Mouse (Mus musculus) neural tube, embryonic 10.5 days (tissue): Measurements from ENCODE around the gene Dmrtc1a.
"Not testable (repeated sequence)": the region's sequence is repeated elsewhere in the genome, so short reads cannot be mapped to it uniquely, and the experiment has no call there.

Source experiments
- DNase-seq: peaks from one replicate; pipeline ENCODE4 v3.0.0-alpha.2; 2017; ENCODE audit warnings: low spot score; ENCODE audit errors: extremely low spot score

Gene Dmrtc1a

DNA sequence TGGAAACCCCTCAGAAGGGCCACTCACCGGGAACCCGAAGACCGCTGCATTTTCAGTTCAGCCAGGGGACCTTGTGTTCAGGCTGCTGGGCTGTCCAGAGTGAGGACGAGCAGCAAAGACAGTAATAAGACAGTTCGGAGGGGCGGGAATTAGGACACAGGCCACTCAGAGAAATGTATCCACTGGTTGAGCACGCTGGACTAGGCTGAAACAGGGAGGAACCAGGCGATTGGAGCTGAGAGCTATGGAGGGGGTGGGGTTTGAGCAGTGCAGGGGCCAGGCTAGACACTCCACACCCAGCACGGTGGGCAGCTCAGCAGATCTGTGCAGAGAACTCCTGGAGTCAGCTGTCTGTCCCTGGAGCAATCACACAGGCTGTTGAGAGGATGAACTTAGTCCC, at the start of gene Dmrtc1a, which contains the start of gene 1700011M02Rik:
TSS of gene Dmrtc1a (minus strand) at position 101 of the 400 bp plus-strand sequence.
TSS of gene 1700011M02Rik (plus strand) at position 319 of the 400 bp plus-strand sequence.
- DNase-seq, result not testable (repeated sequence)

DNA sequence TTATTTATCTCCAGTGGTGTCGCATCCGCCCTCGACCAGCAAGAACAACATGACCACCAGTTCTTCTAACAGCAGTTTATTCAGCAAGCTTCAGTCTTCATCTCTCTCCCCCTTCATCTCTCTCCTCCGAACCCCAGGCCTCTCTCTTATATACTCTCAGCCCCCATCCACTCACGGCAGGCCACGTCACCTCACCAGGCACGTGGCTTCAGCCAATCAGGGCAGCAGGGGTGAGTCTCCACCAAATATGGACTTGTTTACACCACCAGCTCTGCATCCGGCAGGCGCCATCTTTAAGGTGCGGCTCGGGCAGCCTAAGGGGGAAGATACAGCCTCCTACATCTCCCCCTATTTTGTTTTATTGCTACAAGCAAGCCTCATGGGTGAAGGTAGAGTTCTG, 41.6 kb upstream of the Dmrtc1a start:
- DNase-seq, result not testable (repeated sequence)

DNA sequence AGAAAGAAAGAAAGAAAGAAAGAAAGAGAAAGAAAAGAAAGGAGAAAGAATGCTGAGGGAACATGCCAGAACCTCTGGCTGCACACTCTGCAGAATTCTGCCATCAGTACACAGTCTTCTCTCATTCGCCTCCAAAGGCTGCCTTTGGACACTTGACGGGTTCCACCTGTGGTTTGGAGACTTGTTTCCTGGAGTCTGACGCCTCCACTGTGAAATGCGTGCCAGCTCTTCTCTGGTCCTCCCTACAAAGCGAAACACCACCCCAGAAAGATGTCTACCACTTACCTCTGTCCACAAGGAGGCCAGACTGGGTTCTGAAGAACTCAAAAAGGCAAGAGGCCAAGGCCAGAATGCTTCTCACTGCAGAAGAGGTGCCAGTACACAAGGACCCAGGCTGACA, 28.3 kb upstream of the Dmrtc1a start:
- no peak for DNase-seq

DNA sequence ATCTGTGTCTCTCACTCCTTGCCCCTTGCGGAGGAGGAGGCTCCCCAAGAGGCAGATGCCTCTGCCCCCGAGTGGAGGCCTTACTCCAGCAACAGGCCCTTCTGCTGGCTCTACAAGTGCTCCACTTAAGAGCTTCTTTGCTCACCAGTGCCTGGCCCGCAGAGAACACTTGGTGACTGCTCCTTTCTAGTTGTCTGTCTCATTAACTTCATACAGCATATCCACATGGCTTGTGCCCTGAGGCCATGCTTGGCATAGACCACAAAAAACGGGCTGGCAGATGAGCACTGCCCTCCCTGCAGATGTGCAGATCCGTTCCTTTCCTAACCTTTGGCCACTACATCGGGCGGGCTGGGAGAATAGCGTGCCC, 25.9 kb upstream of the Dmrtc1a start:
- no peak for DNase-seq

DNA sequence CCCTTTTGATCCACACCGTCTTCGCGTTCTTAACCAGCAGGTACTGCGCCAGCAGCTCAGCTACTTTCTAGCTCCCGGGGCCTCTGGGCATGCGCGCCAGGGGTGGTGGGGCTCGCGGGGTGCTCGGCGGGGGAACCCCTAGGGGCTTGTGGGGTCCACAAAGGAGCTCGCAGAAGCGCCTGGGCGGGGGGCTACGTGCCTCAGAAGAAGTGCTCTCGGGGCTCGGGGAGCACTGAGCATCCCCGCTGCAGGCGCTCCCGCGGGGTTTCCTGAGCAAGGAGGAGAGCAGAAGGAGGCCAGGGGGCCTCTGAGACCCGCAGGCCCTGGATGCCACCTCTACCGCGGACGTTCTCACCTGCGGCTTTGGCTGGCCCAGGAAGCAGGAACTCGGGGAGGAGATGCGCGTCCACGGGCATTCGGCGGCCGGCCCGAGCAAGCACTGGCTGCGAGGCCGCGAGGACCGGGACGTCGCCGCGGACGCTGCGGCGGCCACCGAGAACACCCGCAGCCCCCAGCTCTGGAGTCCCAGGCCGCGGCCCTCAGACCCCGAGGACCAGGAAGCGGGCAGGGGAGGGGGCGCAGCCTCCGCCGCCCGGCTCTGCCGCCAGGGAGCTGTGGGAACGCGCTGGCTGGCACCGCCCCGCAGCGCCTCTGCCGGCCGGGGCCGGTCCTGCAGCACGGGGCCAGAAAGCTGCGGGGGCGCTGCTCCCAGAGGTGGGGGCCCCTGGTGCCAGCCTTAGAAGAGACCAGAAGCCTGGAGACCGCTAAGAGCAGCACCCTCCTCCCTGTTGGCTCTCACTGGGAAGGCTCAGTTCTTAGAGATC, 25.3 kb upstream of the Dmrtc1a start:
- DNase-seq, result peak; percentile 58

DNA sequence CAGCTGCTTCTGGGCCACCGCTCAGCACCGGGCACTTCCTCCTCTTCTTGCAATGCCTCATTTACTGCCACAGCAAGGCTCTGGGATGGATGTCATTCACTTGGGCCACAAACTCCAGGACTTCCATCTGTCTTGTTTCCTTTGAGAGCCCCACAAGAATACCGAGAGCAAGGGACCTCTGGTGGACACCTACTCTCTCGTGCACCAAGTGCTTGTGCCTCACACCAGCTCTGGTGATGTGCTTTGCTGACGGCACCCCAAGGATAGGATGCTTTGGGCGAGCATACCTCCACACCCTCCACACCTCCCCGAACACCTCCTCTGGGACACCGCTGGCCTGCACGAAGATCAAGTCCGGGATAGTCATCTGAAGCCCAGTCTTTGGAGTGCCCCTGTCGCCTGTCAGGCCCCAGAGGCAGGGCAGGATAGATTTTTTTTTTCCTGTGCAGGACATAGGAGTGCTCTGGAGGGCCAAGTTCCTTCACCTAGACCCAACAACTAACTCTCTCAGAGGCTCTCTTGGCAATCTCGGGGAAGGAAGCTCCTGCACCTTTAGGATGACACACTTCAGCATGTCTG, 24.6 kb upstream of the Dmrtc1a start:
- DNase-seq, result no peak

DNA sequence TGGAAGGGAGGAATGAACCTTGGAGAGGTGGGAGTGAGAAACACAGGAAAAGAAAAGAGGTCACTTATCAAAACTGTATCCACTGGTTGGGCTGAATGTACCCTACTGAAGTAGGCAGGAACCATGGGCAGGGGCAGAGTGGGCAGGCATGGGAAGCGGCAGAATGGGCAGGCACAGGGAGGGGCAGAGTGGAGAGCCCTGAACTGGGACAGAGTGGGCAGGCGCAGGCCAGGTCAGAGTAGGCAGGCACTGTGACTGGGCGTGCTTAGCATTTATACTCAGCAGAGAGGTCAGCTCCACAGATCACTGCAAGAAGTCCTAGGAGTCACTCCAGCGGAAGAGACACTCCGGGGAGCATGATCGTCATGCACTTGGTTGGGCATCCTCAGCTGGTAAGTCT, 19.6 kb upstream of the Dmrtc1a start, which contains the start of gene 1700018G05Rik:
TSS of gene 1700018G05Rik (plus strand) at position 301 of the 400 bp plus-strand sequence.
- DNase-seq, result not testable (repeated sequence)

DNA sequence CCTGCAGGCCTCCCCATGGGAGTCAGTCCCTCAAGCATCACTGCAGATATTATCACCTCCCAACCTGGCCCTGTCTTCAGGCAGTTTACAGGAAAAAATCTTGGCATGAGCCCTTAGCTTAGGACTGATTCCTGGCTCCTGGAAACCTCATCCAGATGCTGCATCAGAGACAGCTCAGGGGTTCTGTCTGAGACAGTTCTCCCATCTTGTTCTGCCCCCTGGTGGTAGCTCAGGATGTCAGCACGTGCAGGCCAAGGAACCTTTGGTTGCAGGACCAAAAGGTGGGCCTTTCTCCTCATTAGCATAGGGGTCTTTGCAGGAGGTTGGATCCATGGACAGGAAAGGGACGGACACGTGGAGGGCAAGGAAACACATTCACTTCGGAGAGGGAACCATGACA, 18.2 kb upstream of the Dmrtc1a start:
- DNase-seq, result not testable (repeated sequence)

DNA sequence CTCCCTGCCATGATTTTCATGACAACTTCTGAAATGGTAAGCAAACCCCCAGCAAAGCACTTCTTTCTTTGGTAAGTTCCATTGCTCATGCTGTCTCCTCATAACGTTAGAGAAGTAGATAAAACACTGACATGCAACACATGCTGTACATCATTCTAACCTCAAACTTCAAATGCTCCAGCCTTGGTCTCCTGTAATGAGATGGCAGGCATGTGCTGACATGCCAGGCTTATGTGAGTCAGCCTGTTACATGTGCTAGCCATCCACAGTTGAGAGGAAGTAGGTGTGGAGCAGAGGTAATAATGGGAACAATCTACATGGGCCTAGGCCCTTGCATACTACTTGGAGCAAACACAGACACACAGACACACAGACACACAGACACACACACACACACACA, 6.3 kb upstream of the Dmrtc1a start:
- not testable (repeated sequence) for DNase-seq

DNA sequence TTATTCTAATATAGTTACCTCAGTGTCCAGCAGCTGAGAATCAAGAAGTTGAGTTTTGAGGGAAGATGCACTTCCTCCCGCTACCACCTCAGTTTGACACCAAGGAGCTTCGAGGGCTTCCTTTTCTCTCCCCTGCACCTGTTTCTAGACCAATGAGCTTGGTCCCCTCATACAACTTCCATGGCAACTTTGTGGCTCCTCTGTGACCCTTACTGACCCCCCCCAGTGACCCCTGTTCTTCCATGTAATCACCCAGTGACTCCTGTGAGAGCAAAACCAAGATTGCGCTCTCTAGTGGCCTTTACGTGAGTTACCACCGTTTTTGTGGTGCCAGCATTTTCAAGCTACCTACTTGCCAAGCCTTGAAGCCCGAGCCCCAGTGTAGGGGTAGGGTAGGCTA, 40.6 kb downstream of the Dmrtc1a start, which contains the start of gene 1700031F05Rik:
TSS of gene 1700031F05Rik (minus strand) at position 101 of the 400 bp plus-strand sequence.
- no peak for DNase-seq

DNA sequence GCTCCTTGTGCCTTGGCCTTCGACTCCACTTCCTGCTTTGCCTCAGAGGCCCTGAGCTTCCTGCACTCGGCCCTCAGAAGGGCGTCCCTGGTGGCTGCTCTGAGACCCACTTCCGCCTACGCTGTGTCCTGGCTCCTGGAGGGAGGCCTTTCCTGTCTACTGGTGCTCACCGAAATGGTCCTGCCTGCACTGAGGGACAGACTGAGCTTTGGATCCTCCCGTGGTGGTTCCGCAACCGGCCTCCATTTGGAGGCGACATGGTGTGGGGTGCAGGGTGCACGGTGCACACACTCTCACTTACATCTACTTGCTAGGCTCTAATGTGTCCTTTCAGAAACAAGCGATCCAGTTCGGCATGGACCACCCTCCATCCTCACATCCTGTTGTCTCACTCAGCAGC, 54.0 kb downstream of the Dmrtc1a start, which contains the start of gene Dmrtc1c2:
TSS of gene Dmrtc1c2 (minus strand) at position 101 of the 400 bp plus-strand sequence.
- DNase-seq, result not testable (repeated sequence)
